Mouse (Mus musculus) limb, embryonic 14.5 days (tissue): ENCODE results near the gene Nsmce4a. TPM values are rescaled to one million over a fixed set of nuclear protein-coding genes. Genes with fewer than 3 reads are reported as not detected.

Source experiments
- ATAC-seq: fragments of 200-750 bp; cut with Nextera tagmentation; 2 replicates; pipeline ENCODE4 v1.8.0; 2017; ENCODE audit warnings: low read depth, moderate number of reproducible peaks, moderate TSS enrichment; ENCODE audit not compliant: low FRiP score
- DNase-seq: peaks from one replicate; pipeline ENCODE4 v3.0.0-alpha.2; 2015; ENCODE audit warnings: low spot score
- H3K27ac ChIP-seq: fragments of 300-500 bp; sonication (generic); replicated peaks from 2 replicates; pipeline ENCODE4 v1.5.1; 2014; ENCODE audit warnings: low read depth, mild to moderate bottlenecking, low read length, moderate library complexity, mixed read lengths
- H3K27me3 ChIP-seq: fragments of 300-500 bp; sonication (generic); 2 replicates; pipeline ENCODE4 v1.6.1; 2014; ENCODE audit warnings: low read length, mixed read lengths; ENCODE audit not compliant: control insufficient read depth, insufficient read depth
- H3K36me3 ChIP-seq: fragments of 300-500 bp; sonication (generic); 2 replicates; pipeline ENCODE4 v1.6.1; 2014; ENCODE audit warnings: mild to moderate bottlenecking, low read length, moderate library complexity, mixed read lengths; ENCODE audit not compliant: control insufficient read depth, insufficient read depth
- H3K4me1 ChIP-seq: fragments of 300-500 bp; sonication (generic); 2 replicates; pipeline ENCODE4 v1.6.1; 2014; ENCODE audit warnings: antibody characterized with exemption, low read length, mixed read lengths; ENCODE audit not compliant: control insufficient read depth, insufficient read depth
- H3K4me2 ChIP-seq: fragments of 300-500 bp; sonication (generic); replicated peaks from 2 replicates; pipeline ENCODE4 v1.6.1; 2014; ENCODE audit warnings: low read depth, mild to moderate bottlenecking, low read length, moderate library complexity; ENCODE audit not compliant: severe bottlenecking
- H3K4me3 ChIP-seq: fragments of 300-500 bp; sonication (generic); replicated peaks from 2 replicates; pipeline ENCODE4 v1.5.1; 2014; ENCODE audit warnings: low read length
- H3K9ac ChIP-seq: fragments of 300-500 bp; sonication (generic); 2 replicates; pipeline ENCODE4 v1.6.1; 2014; ENCODE audit warnings: mild to moderate bottlenecking, low read depth, low read length, moderate library complexity; ENCODE audit not compliant: severe bottlenecking
- H3K9me3 ChIP-seq: fragments of 300-500 bp; sonication (generic); 2 replicates; pipeline ENCODE4 v1.6.1; 2016; ENCODE audit warnings: low read length; ENCODE audit not compliant: control insufficient read depth
- POLR2A ChIP-seq: fragments of 200-500 bp; IDR thresholded peaks from 2 replicates; pipeline ENCODE4 v1.8.0; 2012; ENCODE audit warnings: inconsistent platforms, mild to moderate bottlenecking, moderate library complexity, borderline replicate concordance; ENCODE audit not compliant: insufficient read depth, insufficient read length; ENCODE audit errors: extremely low read depth
- WGBS: fragments of 180-500 bp; shearing (Covaris S2); extraction: QIAGEN DNeasy Blood & Tissue Kit; methylation state at CpG from one replicate; pipeline ENCODE4 v1.1.7; 2014; 5-methylcytosine and 5-hydroxymethylcytosine counted together
- polyA plus RNA-seq, 2 experiments: library from polyadenylated mRNA; depleted of rRNA in 1 of 2; stranded (reverse) in 1 of 2; unstranded in 1 of 2; fragments of >200 nt; fragmentation: Nextera tagmentation in 1 of 2; extraction: Ambion mirVana in 1 of 2; gene quantifications; 2 replicates each; pipeline versions ENCODE4 v1.2.1 to v1.2.3; 2012 to 2014

The Nsmce4a gene
- polyA plus RNA-seq, 2 experiments: 88.8 to 164 TPM

- H3K4me3 ChIP-seq: peak overlapping the region; percentile 88
- peak overlapping the region; percentile 66 for H3K4me2 ChIP-seq
- H3K9me3 ChIP-seq: no peaks in the 10 kb centered on the region; the same call in 1 of the 2 replicates
- ATAC-seq (no peak), DNase-seq (no peak)
- peak overlapping the region; percentile 97 for H3K9ac ChIP-seq
- no peak for TF ChIP-seq POLR2A
- peaks cover 8% of the 10 kb centered on the region; the same call in 1 of the 2 replicates for H3K4me1 ChIP-seq
- peaks cover 32% of the 10 kb centered on the region for H3K36me3 ChIP-seq
- peak overlapping the region; percentile 99 for H3K27ac ChIP-seq
- no peaks in the 10 kb centered on the region for H3K27me3 ChIP-seq
- WGBS: 8% methylated on average over 7 of the region's 7 CpGs
Measured at GRCm38 (mm10) chr7:130546421-130546790, 26.5 kb downstream of the Nsmce4a start.

- peaks cover 36% of the 10 kb centered on the region for H3K36me3 ChIP-seq
- DNase-seq (no peak), ATAC-seq (no peak)
- 58% methylated on average over 3 of the region's 3 CpGs for WGBS
- H3K9ac ChIP-seq: peak overlapping the region; percentile 97
- H3K4me2 ChIP-seq: peak overlapping the region; percentile 66
- peak overlapping the region; percentile 99; the same call in 1 of the 2 replicates for H3K27ac ChIP-seq
- H3K4me1 ChIP-seq: peaks cover 8% of the 10 kb centered on the region; the same call in 1 of the 2 replicates
- no peak for TF ChIP-seq POLR2A
- peak overlapping the region; percentile 88 for H3K4me3 ChIP-seq
- H3K9me3 ChIP-seq: no peaks in the 10 kb centered on the region; the same call in 1 of the 2 replicates
- H3K27me3 ChIP-seq: no peaks in the 10 kb centered on the region
Measured at GRCm38 (mm10) chr7:130545893-130546292, 27.0 kb downstream of the Nsmce4a start.

GRCm38 (mm10) chr7:130545401-130545800, 27.5 kb downstream of the Nsmce4a start:
- no peak for DNase-seq
- ATAC-seq: no peak

GRCm38 (mm10) chr7:130543181-130543580, 29.7 kb downstream of the Nsmce4a start:
- Histone ChIP-seq H3K27ac (no peak overlapping the region), H3K9me3 (no peaks in the 10 kb centered on the region), H3K27me3 (no peaks in the 10 kb centered on the region), H3K4me3 (no peak overlapping the region), H3K4me1 (peaks cover 8% of the 10 kb centered on the region; the same call in 1 of the 2 replicates), H3K4me2 (no peak overlapping the region), H3K36me3 (peaks cover 61% of the 10 kb centered on the region), H3K9ac (no peak overlapping the region)
- 96% methylated on average over 4 of the region's 4 CpGs for WGBS
- TF ChIP-seq POLR2A: no peak
- no peak for ATAC-seq
- DNase-seq: no peak

More at GRCm38 (mm10) chr7:130545401-130545800, 27.5 kb downstream of the Nsmce4a start:
- no peak overlapping the region for H3K9ac ChIP-seq
- H3K4me1 ChIP-seq: peaks cover 8% of the 10 kb centered on the region; the same call in 1 of the 2 replicates
- H3K9me3 ChIP-seq: no peaks in the 10 kb centered on the region; the same call in 1 of the 2 replicates
- H3K36me3 ChIP-seq: peaks cover 39% of the 10 kb centered on the region
- no peak overlapping the region; the same call in 1 of the 2 replicates for H3K4me3 ChIP-seq
- no peaks in the 10 kb centered on the region for H3K27me3 ChIP-seq
- no peak overlapping the region for H3K27ac ChIP-seq
- TF ChIP-seq POLR2A: no peak
- H3K4me2 ChIP-seq: peak overlapping the region; percentile 66; the same call in 1 of the 2 replicates
- 86% methylated on average over 5 of the region's 5 CpGs for WGBS

- no peak for TF ChIP-seq POLR2A
- Histone ChIP-seq H3K4me3 (no peak overlapping the region), H3K4me1 (no peaks in the 10 kb centered on the region; the same call in 1 of the 2 replicates), H3K9ac (no peak overlapping the region), H3K27ac (no peak overlapping the region), H3K4me2 (no peak overlapping the region), H3K36me3 (peaks cover 89% of the 10 kb centered on the region), H3K27me3 (no peaks in the 10 kb centered on the region), H3K9me3 (no peaks in the 10 kb centered on the region)
- WGBS: 91% methylated on average over 7 of the region's 7 CpGs
- no peak for ATAC-seq
- DNase-seq: no peak
Measured at GRCm38 (mm10) chr7:130540176-130540575, 32.7 kb downstream of the Nsmce4a start.

GRCm38 (mm10) chr7:130537068-130537467, 35.9 kb downstream of the Nsmce4a start:
- WGBS: 94% methylated on average over 4 of the region's 4 CpGs
- peaks cover 84% of the 10 kb centered on the region for H3K36me3 ChIP-seq
- no peak for TF ChIP-seq POLR2A
- no peak overlapping the region for H3K4me3 ChIP-seq
- DNase-seq: no peak
- no peaks in the 10 kb centered on the region for H3K27me3 ChIP-seq
- H3K9ac ChIP-seq: no peak overlapping the region
- no peak overlapping the region for H3K4me2 ChIP-seq
- H3K4me1 ChIP-seq: no peaks in the 10 kb centered on the region
- no peak for ATAC-seq
- H3K9me3 ChIP-seq: no peaks in the 10 kb centered on the region
- no peak overlapping the region for H3K27ac ChIP-seq
